Mouse (Mus musculus): ENCODE results near the gene Akap6. TPM values are rescaled to one million over a fixed set of nuclear protein-coding genes. Genes with fewer than 3 reads are reported as not detected.

Akap6 gene
- polyA plus RNA-seq, 1 experiment from 2014 or later, result 4.3 TPM

DNA sequence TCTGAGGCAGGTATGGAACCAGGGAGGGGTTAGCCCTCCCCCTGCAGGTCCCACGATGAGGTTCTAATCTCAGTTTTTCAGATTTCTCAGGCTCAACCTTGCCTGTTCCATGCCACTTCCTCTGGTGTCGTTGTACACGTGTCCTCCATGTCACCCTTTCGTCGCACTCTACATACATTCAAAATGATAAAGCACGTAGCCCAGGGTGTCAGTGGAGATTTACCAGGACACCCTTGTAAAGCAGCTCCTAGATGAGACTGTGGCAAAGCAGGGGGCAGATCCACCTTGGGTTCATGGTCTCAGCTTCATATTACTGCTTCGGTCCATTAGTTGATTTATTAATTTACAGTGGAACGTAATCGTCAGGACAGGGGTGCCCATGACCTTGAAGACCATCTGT, 100.5 kb downstream of the Akap6 start:
- no peaks in the 10 kb centered on the region for H3K4me1 ChIP-seq
- H3K27me3 ChIP-seq (replicated peaks; ENCODE audit: low read depth, poor library complexity, severe bottlenecking), result no peaks in the 10 kb centered on the region
- no peak overlapping the region for H3K4me3 ChIP-seq
- no peak for DNase-seq (ENCODE audit: low spot score)
- 92% methylated on average over 9 of the region's 9 CpGs for WGBS
- no peaks in the 10 kb centered on the region for H3K9me3 ChIP-seq
- no peaks in the 10 kb centered on the region for H3K36me3 ChIP-seq (replicated peaks)
- no peak overlapping the region for H3K27ac ChIP-seq (replicated peaks)

DNA sequence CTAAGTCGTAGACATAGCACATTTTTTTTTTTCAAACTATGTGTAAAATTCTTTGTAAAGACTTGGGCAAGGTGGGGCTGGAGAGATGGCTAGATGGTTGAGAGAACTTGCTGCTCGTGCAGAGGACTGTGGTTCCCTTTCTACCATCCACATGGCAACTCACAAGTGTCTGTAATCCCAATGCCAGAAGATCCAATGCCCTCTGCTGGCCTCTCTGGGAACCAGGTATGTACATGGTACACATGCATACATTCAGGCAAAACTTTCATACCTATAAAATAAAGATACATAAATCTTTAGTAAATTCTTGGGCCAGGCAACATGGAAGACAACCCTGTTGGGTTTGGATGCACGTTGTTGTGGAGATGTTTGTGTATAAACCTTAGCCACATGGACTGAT, 107.1 kb downstream of the Akap6 start:
- Histone ChIP-seq H3K4me3 (no peak overlapping the region), H3K27me3 (replicated peaks; ENCODE audit: low read depth, poor library complexity, severe bottlenecking) (no peaks in the 10 kb centered on the region), H3K9me3 (no peaks in the 10 kb centered on the region), H3K27ac (replicated peaks) (no peak overlapping the region), H3K4me1 (no peaks in the 10 kb centered on the region), H3K36me3 (replicated peaks) (no peaks in the 10 kb centered on the region)
- DNase-seq (ENCODE audit: low spot score), result no peak
- WGBS, result 77% methylated on average over 3 of the region's 3 CpGs

DNA sequence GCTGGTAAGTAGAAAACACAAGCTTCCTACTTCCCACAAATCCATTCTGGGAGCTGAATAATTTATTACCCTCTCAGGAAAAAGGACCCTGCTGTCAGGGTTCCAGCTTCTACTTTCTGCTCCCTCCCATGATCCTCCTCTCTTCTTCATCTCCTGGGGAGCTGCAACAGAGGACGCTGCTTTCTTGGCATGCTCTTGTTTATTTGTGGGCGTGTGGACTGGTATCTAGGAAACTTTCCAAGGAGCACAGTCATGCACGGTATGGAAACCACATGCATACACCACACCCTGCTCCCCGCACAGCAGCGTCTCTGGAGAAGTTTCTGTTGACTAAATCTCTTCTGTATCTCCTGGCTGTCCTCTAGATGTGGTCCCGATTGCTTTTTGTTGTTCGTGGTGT, 119.4 kb downstream of the Akap6 start:
- WGBS, result 84% methylated on average over 7 of the region's 7 CpGs
- Histone ChIP-seq H3K4me1 (0 out of 2 replicates have a peak, but pooled peaks cover 2% of the 10 kb centered on the region), H3K27ac (replicated peaks) (no peak overlapping the region), H3K4me3 (no peak overlapping the region), H3K36me3 (replicated peaks) (no peaks in the 10 kb centered on the region), H3K9me3 (peaks cover 3% of the 10 kb centered on the region; the same call in 1 of the 2 replicates), H3K27me3 (replicated peaks; ENCODE audit: low read depth, poor library complexity, severe bottlenecking) (no peaks in the 10 kb centered on the region)
- DNase-seq (ENCODE audit: low spot score), result no peak

DNA sequence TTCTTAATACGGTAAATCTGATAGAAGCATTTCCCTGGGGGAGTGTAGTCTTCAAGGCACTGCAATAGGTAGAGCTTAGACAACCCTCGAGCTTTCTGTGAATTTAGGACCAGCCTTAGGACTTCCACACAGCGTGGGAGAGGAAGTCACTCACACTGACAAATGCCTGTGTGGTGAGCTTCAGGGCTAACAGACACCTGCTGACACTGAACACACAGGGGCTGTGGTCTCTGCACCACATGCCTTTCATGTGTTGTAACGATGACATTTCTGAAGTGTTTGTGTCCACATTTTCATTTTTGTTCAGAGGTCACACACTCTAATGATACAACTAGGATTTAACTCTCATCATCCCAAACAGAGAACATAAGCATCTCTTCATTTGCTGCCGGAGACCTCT, 125.6 kb downstream of the Akap6 start:
- WGBS, result 89% methylated on average over 5 of the region's 5 CpGs
- peaks cover 3% of the 10 kb centered on the region; the same call in 1 of the 2 replicates for H3K9me3 ChIP-seq
- no peak overlapping the region for H3K27ac ChIP-seq (replicated peaks)
- H3K27me3 ChIP-seq (replicated peaks; ENCODE audit: low read depth, poor library complexity, severe bottlenecking), result no peaks in the 10 kb centered on the region
- no peaks in the 10 kb centered on the region for H3K36me3 ChIP-seq (replicated peaks)
- no peak for DNase-seq (ENCODE audit: low spot score)
- H3K4me1 ChIP-seq, result no peaks in the 10 kb centered on the region
- H3K4me3 ChIP-seq, result no peak overlapping the region

DNA sequence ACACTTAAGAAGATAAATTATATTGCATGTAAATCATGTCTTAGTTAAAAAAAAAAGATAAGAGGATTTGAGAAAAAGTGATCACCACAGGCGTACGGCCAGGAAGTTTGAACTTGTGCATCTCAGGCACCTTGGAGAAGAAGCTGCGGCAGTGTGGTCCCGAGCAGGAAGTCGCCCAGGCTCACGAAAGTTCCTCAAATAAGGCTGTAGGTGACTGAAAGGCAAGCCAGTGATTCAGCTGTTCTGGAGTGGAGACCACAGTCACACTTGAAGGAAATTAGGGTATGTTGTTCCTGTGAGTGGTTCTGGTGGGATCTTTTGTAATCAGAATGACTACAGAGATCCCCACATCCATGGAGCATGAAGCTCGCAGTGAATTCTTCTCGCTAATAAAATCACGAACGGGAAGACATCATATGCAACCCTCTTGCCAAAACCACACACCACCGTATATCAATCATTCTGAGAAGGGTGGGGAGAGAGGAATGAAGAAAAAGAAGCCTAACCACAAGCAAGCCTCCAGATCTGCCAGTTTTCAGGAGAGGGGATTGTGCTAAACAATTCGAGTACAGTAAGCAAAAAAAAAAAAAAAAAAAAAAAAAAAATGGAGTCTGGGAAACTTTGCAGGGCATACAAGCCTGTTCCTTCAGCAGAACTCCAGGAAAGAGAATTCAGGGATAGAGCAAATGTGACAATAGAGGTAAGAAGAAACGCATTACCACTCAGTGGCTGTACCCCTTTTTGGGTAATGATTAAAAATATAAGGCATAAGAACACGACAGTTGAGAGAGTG, 130.0 kb downstream of the Akap6 start:
- no peaks in the 10 kb centered on the region for H3K36me3 ChIP-seq (replicated peaks)
- H3K4me1 ChIP-seq, result peaks cover 6% of the 10 kb centered on the region
- no peak overlapping the region for H3K4me3 ChIP-seq
- no peak overlapping the region for H3K27ac ChIP-seq (replicated peaks)
- DNase-seq (ENCODE audit: low spot score), result no peak
- WGBS, result 85% methylated on average over 14 of the region's 14 CpGs
- no peaks in the 10 kb centered on the region for H3K9me3 ChIP-seq
- no peaks in the 10 kb centered on the region for H3K27me3 ChIP-seq (replicated peaks; ENCODE audit: low read depth, poor library complexity, severe bottlenecking)

DNA sequence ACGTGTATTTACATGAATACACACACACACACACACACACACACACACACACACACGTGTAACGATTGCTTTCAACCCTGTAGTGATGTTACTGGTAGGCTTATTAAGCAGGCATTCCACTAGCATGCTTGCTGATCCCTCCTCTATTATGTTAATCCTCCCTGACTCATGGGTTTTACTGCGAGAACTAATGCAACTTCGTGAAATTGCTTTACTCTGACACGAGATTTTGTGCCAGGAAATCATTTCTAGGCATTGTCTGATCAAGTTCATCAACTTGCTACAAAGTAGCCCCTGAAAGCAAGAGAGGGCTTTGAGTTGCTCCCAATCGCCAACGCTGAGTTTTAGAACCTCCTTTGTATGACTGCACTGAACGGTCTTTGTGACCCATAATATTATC, 132.6 kb downstream of the Akap6 start:
- peaks cover 32% of the 10 kb centered on the region for H3K4me1 ChIP-seq
- no peaks in the 10 kb centered on the region for H3K9me3 ChIP-seq
- no peaks in the 10 kb centered on the region for H3K27me3 ChIP-seq (replicated peaks; ENCODE audit: low read depth, poor library complexity, severe bottlenecking)
- 60% methylated on average over 9 of the region's 9 CpGs for WGBS
- no peak overlapping the region for H3K27ac ChIP-seq (replicated peaks)
- H3K36me3 ChIP-seq (replicated peaks), result no peaks in the 10 kb centered on the region
- DNase-seq (ENCODE audit: low spot score), result no peak
- H3K4me3 ChIP-seq, result no peak overlapping the region

DNA sequence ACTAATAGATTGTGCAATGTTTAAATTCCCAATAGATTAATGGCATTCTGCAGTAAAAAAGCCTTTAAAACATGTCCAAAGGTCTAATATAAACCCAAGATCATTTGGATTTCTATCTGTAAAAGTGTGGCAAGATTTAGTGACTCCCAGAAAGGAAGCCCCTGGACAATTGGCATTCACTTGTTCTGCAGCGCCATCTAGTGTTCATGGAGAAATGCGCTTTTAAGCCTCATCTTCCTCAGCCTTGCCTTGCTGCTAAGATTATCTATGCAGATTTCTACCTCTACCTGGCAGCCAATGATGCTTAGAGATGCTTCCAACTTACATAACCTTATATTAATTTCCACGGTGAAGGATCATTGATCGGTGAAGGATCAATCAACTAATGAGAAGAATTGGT, 133.0 kb downstream of the Akap6 start:
- no peak overlapping the region for H3K27ac ChIP-seq (replicated peaks)
- no peak overlapping the region for H3K4me3 ChIP-seq
- DNase-seq (ENCODE audit: low spot score), result peak; percentile 65
- H3K27me3 ChIP-seq (replicated peaks; ENCODE audit: low read depth, poor library complexity, severe bottlenecking), result no peaks in the 10 kb centered on the region
- H3K9me3 ChIP-seq, result no peaks in the 10 kb centered on the region
- H3K36me3 ChIP-seq (replicated peaks), result no peaks in the 10 kb centered on the region
- H3K4me1 ChIP-seq, result peaks cover 32% of the 10 kb centered on the region
- WGBS, result 8% methylated on average over 4 of the region's 4 CpGs

DNA sequence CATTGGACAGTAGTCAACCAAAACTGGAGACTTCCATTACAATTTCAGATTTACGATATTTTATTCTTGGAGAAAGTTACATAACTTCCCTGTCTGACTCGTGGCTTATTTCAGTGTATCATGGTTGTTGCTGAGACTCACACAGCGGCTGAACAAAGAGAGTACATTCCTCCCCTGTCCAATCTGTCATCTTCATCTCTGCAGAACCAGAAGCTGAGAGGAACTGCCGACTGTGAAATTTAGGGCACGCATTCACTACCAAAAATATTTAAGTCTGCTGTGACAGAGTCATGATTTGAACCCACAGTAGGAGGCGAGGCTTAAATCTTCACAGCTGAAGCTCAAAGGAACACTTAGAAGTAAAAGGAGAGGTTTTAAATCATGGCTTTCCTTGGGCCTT, 134.0 kb downstream of the Akap6 start:
- Histone ChIP-seq H3K36me3 (replicated peaks) (no peaks in the 10 kb centered on the region), H3K27ac (replicated peaks) (no peak overlapping the region), H3K27me3 (replicated peaks; ENCODE audit: low read depth, poor library complexity, severe bottlenecking) (no peaks in the 10 kb centered on the region), H3K9me3 (no peaks in the 10 kb centered on the region), H3K4me1 (peaks cover 32% of the 10 kb centered on the region), H3K4me3 (no peak overlapping the region)
- WGBS, result 75% methylated on average over 6 of the region's 6 CpGs
- no peak for DNase-seq (ENCODE audit: low spot score)

DNA sequence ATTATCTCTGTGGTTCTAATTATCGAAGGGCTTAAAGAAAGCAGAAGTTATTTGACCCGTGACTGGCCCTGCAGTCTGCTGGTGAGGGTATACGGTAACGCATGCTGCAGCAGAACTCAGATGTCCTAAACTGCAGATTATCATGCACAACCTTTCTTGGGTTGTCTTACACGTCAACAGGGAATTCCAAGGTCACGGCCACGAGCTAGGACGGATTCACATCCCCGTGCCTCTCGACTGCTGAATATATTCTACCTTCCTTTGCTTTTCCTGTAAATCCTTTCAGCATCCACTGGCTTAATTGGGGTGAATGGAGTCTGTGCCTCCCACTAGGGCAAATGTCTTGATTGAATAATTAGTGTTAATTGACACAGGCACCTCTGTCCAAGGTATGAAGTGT, 134.9 kb downstream of the Akap6 start:
- no peaks in the 10 kb centered on the region for H3K27me3 ChIP-seq (replicated peaks; ENCODE audit: low read depth, poor library complexity, severe bottlenecking)
- no peaks in the 10 kb centered on the region for H3K9me3 ChIP-seq
- DNase-seq (ENCODE audit: low spot score), result peak; percentile 21
- no peak overlapping the region for H3K4me3 ChIP-seq
- WGBS, result 30% methylated on average over 10 of the region's 10 CpGs
- H3K27ac ChIP-seq (replicated peaks), result peak overlapping the region; percentile 87; the same call in 1 of the 2 replicates
- H3K36me3 ChIP-seq (replicated peaks), result no peaks in the 10 kb centered on the region
- H3K4me1 ChIP-seq, result peaks cover 35% of the 10 kb centered on the region

DNA sequence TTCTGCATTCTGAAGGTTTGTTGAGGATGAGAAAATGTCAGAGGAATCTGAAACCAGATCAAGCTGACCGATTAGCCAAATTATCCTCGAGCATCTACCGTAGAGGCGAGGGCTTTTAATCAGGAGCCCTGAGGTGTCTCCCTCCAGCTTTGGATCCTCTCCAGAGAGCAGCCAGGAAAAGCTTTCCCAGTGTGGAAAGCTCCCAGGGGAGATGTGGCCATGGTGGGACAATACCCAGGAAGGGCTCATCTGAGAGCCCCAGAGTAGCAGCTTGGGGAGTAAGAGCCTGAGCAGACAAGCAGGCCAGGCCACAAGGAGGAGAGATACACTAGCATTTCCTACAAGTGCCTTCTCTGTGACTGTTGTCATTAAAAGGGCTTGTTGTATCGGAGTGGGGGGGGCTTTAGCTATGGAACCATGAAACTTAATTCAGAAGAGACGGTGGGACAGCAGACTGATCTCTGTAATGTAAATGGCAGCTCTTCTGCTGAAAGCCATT, 135.6 kb downstream of the Akap6 start:
- H3K4me1 ChIP-seq, result peaks cover 37% of the 10 kb centered on the region
- H3K36me3 ChIP-seq (replicated peaks), result no peaks in the 10 kb centered on the region
- 34% methylated on average over 6 of the region's 6 CpGs for WGBS
- H3K27ac ChIP-seq (replicated peaks), result peak overlapping the region; percentile 87
- peak; percentile 18 for DNase-seq (ENCODE audit: low spot score)
- H3K4me3 ChIP-seq, result no peak overlapping the region
- no peaks in the 10 kb centered on the region for H3K9me3 ChIP-seq
- H3K27me3 ChIP-seq (replicated peaks; ENCODE audit: low read depth, poor library complexity, severe bottlenecking), result no peaks in the 10 kb centered on the region

DNA sequence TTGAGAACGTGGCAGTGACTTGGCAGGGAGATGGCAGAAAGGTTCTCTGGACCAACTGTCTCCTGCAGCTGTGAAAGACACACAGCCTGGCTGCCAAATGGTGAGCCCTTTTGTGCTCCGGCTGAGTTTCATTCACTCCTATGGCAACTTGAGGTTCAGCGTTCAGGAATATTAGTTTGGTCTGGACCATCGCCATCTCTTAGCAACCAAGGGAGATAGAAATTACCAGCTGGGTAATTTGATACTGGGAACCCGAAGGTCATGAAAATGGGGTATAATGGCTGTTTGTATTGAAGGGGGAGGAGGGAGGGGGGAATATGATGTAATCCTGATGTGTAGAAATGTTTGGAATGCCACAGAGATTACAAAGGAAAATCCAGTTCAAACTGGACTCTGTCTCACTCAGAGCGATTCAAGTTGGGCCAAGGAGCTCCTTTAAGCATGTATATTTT, 136.1 kb downstream of the Akap6 start:
- no peaks in the 10 kb centered on the region for H3K36me3 ChIP-seq (replicated peaks)
- peak overlapping the region; percentile 87 for H3K27ac ChIP-seq (replicated peaks)
- DNase-seq (ENCODE audit: low spot score), result peak; percentile 60
- H3K4me1 ChIP-seq, result peaks cover 37% of the 10 kb centered on the region
- 20% methylated on average over 6 of the region's 6 CpGs for WGBS
- H3K27me3 ChIP-seq (replicated peaks; ENCODE audit: low read depth, poor library complexity, severe bottlenecking), result no peaks in the 10 kb centered on the region
- H3K4me3 ChIP-seq, result no peak overlapping the region
- H3K9me3 ChIP-seq, result no peaks in the 10 kb centered on the region

DNA sequence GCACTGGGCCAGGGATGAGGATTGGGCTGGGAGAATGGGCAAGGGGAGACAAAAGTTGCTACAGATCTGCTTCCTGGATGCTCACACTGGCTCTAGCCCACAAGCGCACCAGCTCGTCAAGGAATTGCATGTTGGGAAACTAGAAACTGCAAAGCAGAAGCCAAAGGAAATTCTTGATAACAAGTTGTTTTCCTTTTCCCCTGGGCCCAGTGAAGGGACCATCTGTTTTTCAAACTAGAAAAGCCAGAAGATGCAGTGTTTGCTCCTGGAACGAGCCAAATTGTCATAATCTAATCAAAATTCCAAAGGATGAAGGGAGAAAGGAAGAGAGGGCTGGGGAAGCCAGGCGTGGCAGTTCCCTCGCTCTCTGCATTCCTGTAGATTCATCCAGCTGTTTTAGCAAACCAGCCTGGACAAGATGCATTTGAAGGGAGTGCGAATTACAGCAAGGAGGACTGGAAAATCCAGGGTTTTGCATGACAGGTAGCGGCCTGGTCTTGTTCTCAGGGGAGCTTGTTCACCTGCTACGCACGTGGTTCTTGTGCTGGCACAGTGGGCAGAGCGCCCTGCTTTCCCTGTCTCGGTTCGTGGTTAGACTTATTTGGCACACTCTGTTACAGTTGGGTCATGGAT, 136.8 kb downstream of the Akap6 start:
- no peaks in the 10 kb centered on the region for H3K27me3 ChIP-seq (replicated peaks; ENCODE audit: low read depth, poor library complexity, severe bottlenecking)
- H3K27ac ChIP-seq (replicated peaks), result peak overlapping the region; percentile 87
- WGBS, result 62% methylated on average over 12 of the region's 12 CpGs
- H3K36me3 ChIP-seq (replicated peaks), result no peaks in the 10 kb centered on the region
- peak; percentile 30 for DNase-seq (ENCODE audit: low spot score)
- H3K4me3 ChIP-seq, result no peak overlapping the region
- no peaks in the 10 kb centered on the region for H3K9me3 ChIP-seq
- peaks cover 37% of the 10 kb centered on the region for H3K4me1 ChIP-seq

DNA sequence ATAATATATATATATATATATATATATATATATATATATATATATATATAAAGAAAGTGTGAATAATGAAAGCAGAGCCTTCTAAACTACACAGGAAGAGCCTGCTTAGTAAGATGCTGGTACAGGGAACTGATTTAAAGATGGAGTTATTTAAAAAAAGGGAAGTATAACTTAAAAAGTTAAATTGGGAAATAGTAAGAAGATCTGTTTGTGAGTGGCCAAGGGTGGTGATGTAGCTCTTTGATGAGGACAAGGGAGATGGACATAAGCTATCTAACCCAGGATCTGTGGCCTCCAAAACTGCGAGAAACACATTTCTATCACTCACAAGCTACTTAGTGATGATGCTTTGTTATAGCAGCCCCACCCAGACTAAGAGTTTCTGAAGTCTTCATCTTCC, 146.8 kb downstream of the Akap6 start:
- no peak overlapping the region for H3K27ac ChIP-seq (replicated peaks)
- H3K4me3 ChIP-seq, result no peak overlapping the region
- DNase-seq (ENCODE audit: low spot score), result no peak
- H3K36me3 ChIP-seq (replicated peaks), result no peaks in the 10 kb centered on the region
- 88% methylated on average over 1 of the region's 1 CpGs for whole genome bisulfite sequencing
- H3K27me3 ChIP-seq (replicated peaks; ENCODE audit: low read depth, poor library complexity, severe bottlenecking), result no peaks in the 10 kb centered on the region
- H3K9me3 ChIP-seq, result no peaks in the 10 kb centered on the region
- H3K4me1 ChIP-seq, result peaks cover 16% of the 10 kb centered on the region
